Mouse (Mus musculus): ENCODE data around the gene Vps11. TPM values are rescaled to one million over a fixed set of nuclear protein-coding genes. Genes with fewer than 3 reads are reported as not detected.
"Not testable (repeated sequence)": the region's sequence is repeated elsewhere in the genome, so short reads cannot be mapped to it uniquely, and the experiment has no call there.

Vps11 gene
- polyA plus RNA-seq, 1 experiment = 8.3 TPM

DNA sequence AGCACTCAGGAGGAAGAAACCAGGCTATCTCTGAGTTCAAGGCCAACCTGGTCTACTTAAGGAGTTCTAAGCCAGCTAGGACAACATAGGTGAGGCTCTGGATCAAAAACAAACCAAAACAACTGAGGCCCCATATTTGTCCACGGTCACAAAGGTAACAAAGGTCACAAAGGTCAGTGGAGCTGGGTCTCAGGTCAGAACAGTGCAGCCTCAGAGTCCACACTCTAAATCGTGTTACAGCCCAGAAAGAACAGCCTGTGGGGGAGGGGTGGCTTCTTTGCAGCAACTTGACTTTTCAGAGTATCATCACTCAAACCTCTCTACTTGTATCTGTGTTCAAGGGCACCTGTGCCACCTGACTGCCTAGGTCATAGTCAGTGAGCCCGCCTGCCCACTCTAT, 51.7 kb downstream of the Vps11 start:
- H3K36me3 ChIP-seq (replicated peaks; ENCODE audit: low read length) = peaks cover 56% of the 10 kb centered on the region
- no peaks in the 10 kb centered on the region for H3K9me3 ChIP-seq

DNA sequence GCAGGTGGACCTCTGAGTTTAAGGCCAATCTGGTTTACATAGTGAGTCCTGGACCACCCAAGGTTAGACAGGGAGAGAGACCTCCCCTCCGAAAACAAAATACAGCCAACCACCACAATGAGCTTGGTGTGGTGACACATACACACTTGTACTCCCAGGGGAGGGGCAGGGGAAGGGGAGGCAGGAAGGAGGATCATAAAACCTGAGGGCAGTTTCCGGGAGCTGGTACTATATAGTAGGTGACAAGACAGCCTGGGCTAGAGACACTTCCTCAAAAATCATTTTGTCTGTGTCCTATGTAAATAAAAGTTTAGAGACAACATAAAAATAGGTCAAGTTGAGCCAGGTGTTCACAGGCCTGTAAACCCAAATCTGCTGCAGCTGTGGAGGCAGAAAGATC, 54.2 kb downstream of the Vps11 start:
- TF ChIP-seq GATA1 (IDR thresholded peaks at IDR 0.05; ENCODE audit: borderline replicate concordance, low read length) (no peak), FLI1 (IDR thresholded peaks at IDR 0.05; ENCODE audit: low read length) (no peak)
- H3K36me3 ChIP-seq (replicated peaks; ENCODE audit: low read length) = peaks cover 50% of the 10 kb centered on the region
- no peak overlapping the region for H3K4me3 ChIP-seq (replicated peaks)
- peaks cover 46% of the 10 kb centered on the region for H3K4me1 ChIP-seq
- no peaks in the 10 kb centered on the region for H3K9me3 ChIP-seq
- no peaks in the 10 kb centered on the region for H3K27me3 ChIP-seq (replicated peaks)

More for the DNA sequence above, 51.7 kb downstream of the Vps11 start:
- Histone ChIP-seq H3K4me1 (peaks cover 22% of the 10 kb centered on the region), H3K27me3 (replicated peaks) (no peaks in the 10 kb centered on the region), H3K4me3 (replicated peaks) (no peak overlapping the region)
- TF ChIP-seq GATA1 (IDR thresholded peaks at IDR 0.05; ENCODE audit: borderline replicate concordance, low read length) (no peak), FLI1 (IDR thresholded peaks at IDR 0.05; ENCODE audit: low read length) (no peak)

DNA sequence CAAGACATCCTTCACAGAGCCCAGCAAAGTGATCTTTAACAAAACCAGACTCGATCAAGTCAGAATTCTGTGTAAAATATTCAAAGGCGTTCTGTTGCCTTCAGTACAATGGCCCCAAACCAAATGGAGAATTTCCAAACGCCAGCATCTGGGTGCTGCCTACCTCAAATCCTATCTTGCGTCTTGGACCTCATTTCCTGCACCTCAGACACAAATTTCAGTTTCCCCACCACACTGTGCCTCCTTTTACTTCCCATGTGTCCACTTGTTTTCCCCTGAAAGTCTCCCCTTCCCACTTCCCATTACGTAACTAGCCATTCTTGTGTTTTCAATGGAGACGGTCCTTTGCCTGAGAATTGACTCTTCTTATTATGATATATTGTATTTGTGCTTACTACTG, 54.9 kb downstream of the Vps11 start:
- TF ChIP-seq GATA1 (IDR thresholded peaks at IDR 0.05; ENCODE audit: borderline replicate concordance, low read length) = no peak
- no peak for TF ChIP-seq FLI1 (IDR thresholded peaks at IDR 0.05; ENCODE audit: low read length)
- Histone ChIP-seq H3K9me3 (no peaks in the 10 kb centered on the region), H3K27me3 (replicated peaks) (no peaks in the 10 kb centered on the region), H3K4me1 (peaks cover 45% of the 10 kb centered on the region), H3K36me3 (replicated peaks; ENCODE audit: low read length) (peaks cover 51% of the 10 kb centered on the region), H3K4me3 (replicated peaks) (no peak overlapping the region)

DNA sequence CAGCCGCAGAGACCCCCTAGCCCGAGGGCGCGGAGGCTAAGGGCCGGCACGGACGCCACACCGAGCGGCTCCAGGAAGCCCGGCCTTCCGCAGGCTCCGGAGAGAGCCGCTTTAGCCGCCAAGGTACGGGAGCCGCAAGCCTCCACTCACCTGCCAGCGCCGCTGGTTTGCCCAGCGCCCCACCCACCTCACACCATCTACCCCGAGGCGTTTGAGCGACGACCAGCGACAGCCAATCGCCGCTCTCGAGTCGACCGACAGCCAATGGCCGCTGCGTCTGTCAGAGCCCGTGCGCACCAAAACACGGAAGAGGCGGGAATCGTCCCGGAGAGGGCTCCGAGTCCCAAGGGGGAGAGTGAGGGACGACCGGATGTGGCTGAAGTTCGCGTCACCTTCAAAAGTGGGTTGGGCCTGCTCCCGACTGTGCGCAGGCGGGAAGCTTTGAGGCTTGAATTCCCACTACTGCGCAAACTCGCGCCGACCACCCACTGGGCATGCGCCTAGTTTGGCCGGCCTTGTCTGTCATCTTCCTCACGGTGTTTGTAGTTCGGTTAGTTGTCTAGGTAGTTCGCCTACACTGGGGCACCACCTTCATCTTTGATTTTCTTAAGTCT, 55.9 kb downstream of the Vps11 start, which contains the start of gene Hinfp:
Gene Hinfp, minus strand, starts transcription at position 206 of the 614 bp plus-strand sequence.
- TF ChIP-seq FLI1 (IDR thresholded peaks at IDR 0.05; ENCODE audit: low read length) (peak; percentile 99; the same call in 1 of the 2 replicates), GATA1 (IDR thresholded peaks at IDR 0.05; ENCODE audit: borderline replicate concordance, low read length) (no peak)
- Histone ChIP-seq H3K27me3 (replicated peaks) (no peaks in the 10 kb centered on the region), H3K9me3 (no peaks in the 10 kb centered on the region), H3K4me3 (replicated peaks) (peak within 1 kb of the TSS; percentile 93), H3K36me3 (replicated peaks; ENCODE audit: low read length) (peaks cover 50% of the 10 kb centered on the region), H3K4me1 (peaks cover 46% of the 10 kb centered on the region)

GRCm38 (mm10) chr9:44300001-44300400, 61.5 kb downstream of the Vps11 start:
- peak overlapping the region; percentile 33 for H3K4me3 ChIP-seq (replicated peaks)
- H3K36me3 ChIP-seq (replicated peaks; ENCODE audit: low read length) = peaks cover 85% of the 10 kb centered on the region
- not testable (repeated sequence) for H3K9me3 ChIP-seq; H3K27me3 ChIP-seq (replicated peaks)
- H3K4me1 ChIP-seq = peaks cover 69% of the 10 kb centered on the region

Other genes starting within 250 kb of the Vps11 start
- not detected in 2 replicates for gene Gm49380, start 248.2 kb downstream of the Vps11 start, polyA plus RNA-seq (2012; ENCODE audit: insufficient read depth, low replicate concordance)
- gene Rnf26, start 248.2 kb downstream of the Vps11 start, polyA plus RNA-seq (2012; ENCODE audit: insufficient read depth, low replicate concordance) = 4.3 and 22.2 TPM in 2 replicates
- gene Mcam, start 227.2 kb downstream of the Vps11 start, polyA plus RNA-seq (2012; ENCODE audit: insufficient read depth, low replicate concordance) = not detected in 2 replicates
- 2.4 and 3.9 TPM in 2 replicates for gene Cbl, start 127.6 kb downstream of the Vps11 start, polyA plus RNA-seq (2012; ENCODE audit: insufficient read depth, low replicate concordance)
- not detected in 2 replicates for gene Ccdc153, start 121.0 kb downstream of the Vps11 start, polyA plus RNA-seq (2012; ENCODE audit: insufficient read depth, low replicate concordance)
- gene Pdzd3, start 110.2 kb downstream of the Vps11 start, polyA plus RNA-seq (2012; ENCODE audit: insufficient read depth, low replicate concordance) = 0.35 TPM in 1 of 2 replicates, not detected in the other
- gene Nlrx1, start 93.1 kb downstream of the Vps11 start, polyA plus RNA-seq (2012; ENCODE audit: insufficient read depth, low replicate concordance) = 5.5 and 12.5 TPM in 2 replicates
- 0.19 TPM in 1 of 2 replicates, not detected in the other for gene Abcg4, start 73.1 kb downstream of the Vps11 start, polyA plus RNA-seq (2012; ENCODE audit: insufficient read depth, low replicate concordance)
- 1.3 and 4.9 TPM in 2 replicates for gene Hinfp, start 56.0 kb downstream of the Vps11 start, polyA plus RNA-seq (2012; ENCODE audit: insufficient read depth, low replicate concordance)
- 44.6 and 94.5 TPM in 2 replicates for gene C2cd2l, start 41.4 kb downstream of the Vps11 start, polyA plus RNA-seq (2012; ENCODE audit: insufficient read depth, low replicate concordance)
- 7.1 and 9.5 TPM in 2 replicates for gene Dpagt1, start 35.7 kb downstream of the Vps11 start, polyA plus RNA-seq (2012; ENCODE audit: insufficient read depth, low replicate concordance)
- gene H2afx, start 27.0 kb downstream of the Vps11 start, polyA plus RNA-seq (2012; ENCODE audit: insufficient read depth, low replicate concordance) = 416 and 1,650 TPM in 2 replicates
- gene Hmbs, start 17.4 kb downstream of the Vps11 start, polyA plus RNA-seq (2012; ENCODE audit: insufficient read depth, low replicate concordance) = 51.1 and 76.9 TPM in 2 replicates
- gene Hyou1, start 17.8 kb upstream of the Vps11 start, polyA plus RNA-seq (2012; ENCODE audit: insufficient read depth, low replicate concordance) = 14.1 and 28.1 TPM in 2 replicates
- gene Slc37a4, start 35.2 kb upstream of the Vps11 start, polyA plus RNA-seq (2012; ENCODE audit: insufficient read depth, low replicate concordance) = 10.2 and 10.4 TPM in 2 replicates
- gene Rps25, start 45.5 kb upstream of the Vps11 start, polyA plus RNA-seq (2012; ENCODE audit: insufficient read depth, low replicate concordance) = 33.9 and 149 TPM in 2 replicates
- 10.0 and 29.6 TPM in 2 replicates for gene Trappc4, start 45.9 kb upstream of the Vps11 start, polyA plus RNA-seq (2012; ENCODE audit: insufficient read depth, low replicate concordance)
- gene Ccdc84, start 56.9 kb upstream of the Vps11 start, polyA plus RNA-seq (2012; ENCODE audit: insufficient read depth, low replicate concordance) = 11.9 and 19.2 TPM in 2 replicates
- gene Foxr1, start 79.5 kb upstream of the Vps11 start, polyA plus RNA-seq (2012; ENCODE audit: insufficient read depth, low replicate concordance) = not detected in 2 replicates
- gene Upk2, start 93.3 kb upstream of the Vps11 start, polyA plus RNA-seq (2012; ENCODE audit: insufficient read depth, low replicate concordance) = not detected in 2 replicates
- gene Bcl9l, start 121.2 kb upstream of the Vps11 start, polyA plus RNA-seq (2012; ENCODE audit: insufficient read depth, low replicate concordance) = 11.6 and 16.1 TPM in 2 replicates
- gene Cxcr5, start 200.2 kb upstream of the Vps11 start, polyA plus RNA-seq (2012; ENCODE audit: insufficient read depth, low replicate concordance) = not detected in 2 replicates
- 4.1 and 10.8 TPM in 2 replicates for gene Ddx6, start 243.2 kb upstream of the Vps11 start, polyA plus RNA-seq (2012; ENCODE audit: insufficient read depth, low replicate concordance)